Mouse (Mus musculus): Measurements from ENCODE around the gene Nxn.
"Not testable (repeated sequence)": the region's sequence is repeated elsewhere in the genome, so short reads cannot be mapped to it uniquely, and the experiment has no call there.

Nxn gene

DNA sequence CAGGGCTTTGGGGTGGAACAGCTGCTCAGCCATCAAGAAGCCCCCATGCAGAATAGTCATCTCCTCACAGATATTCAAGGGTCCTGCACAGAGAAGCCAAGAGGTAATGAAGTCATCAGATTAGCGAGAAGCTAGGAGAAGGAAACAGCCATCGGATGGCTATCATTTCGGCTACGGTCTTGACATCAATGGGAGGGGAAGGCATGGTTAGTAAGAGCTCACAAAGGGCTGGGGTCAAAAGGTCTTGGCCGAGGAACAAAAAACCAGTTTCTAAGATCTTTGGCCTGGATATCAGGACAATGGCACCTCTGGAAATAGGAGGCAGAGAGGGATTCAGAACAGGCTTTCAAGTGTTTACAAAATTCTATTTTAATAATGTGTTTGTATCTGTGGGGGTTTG is 185.1 kb downstream of the Nxn start:
- DNase-seq (ENCODE audit: low spot score) = no peak

- DNase-seq (ENCODE audit: low spot score) = not testable (repeated sequence)
These were observed 187.3 kb downstream of the Nxn start for GRCm38 (mm10) chr11:76211595-76211994.

DNA sequence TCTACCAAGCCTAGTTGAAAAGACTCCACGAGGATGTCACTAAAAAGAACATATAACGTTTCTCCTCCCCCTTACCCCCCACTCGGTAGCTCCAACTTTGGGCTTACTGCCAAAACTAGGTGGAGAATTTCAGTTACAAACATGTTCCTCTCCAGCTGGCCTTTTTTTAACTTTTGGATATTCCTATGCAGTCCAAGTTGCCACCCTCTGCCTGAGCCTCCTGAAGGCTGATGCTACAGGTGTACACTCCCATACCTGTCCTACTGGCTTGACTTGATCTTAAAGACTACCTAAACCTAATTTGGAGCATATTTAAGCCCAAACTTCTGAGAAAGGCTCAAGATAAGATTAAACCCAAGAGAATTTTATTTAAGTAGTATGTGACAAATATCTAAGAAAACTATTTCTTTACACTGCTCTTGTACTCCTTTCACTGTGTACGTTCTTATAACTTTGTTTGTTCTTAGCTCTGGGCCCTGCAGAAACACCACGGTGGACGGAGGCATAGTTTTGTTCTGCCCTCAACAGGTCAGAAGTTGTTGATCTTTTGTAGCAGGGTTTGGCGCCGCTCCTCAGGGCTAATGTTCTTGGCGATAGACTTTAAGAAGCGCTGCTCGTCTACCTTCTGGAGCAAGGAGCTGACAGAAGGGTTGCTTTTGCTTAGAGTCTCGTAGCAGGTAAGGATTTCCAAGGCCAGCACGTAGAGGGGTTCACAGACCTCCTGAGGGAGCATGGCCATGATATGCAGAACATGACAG is 188.5 kb downstream of the Nxn start:
- DNase-seq (ENCODE audit: low spot score) = peak; percentile 38

Data from lung, postnatal 25 days (tissue).